Mouse (Mus musculus): ENCODE data around the gene Brd3. TPM values are rescaled to one million over a fixed set of nuclear protein-coding genes. Genes with fewer than 3 reads are reported as not detected.

Brd3 gene
- polyA plus RNA-seq, 1 experiment from 2014 or later = 70.8 TPM

DNA sequence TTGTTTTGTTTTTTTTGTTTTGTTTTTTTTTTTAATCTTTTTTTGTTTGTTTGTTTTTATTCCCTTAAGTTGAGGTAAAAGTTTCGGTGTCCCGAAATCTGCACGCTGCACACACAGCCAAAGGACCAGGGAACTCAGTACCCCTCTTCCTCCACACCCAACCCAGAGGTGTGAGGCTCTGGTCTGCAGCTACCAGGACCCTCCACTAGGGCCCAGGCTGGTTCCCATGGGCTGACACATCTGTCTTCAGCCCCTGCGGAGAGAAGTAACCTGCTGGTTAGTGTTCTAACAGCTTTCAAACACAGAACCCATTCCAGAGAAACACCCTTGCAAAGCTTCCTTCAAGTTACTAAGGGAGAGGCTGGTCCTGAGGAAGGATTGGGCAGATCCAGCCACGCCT lies 59.7 kb downstream of the Brd3 start:
- Histone ChIP-seq H3K4me1 (ENCODE audit: control insufficient read depth in 2 of 2, insufficient read depth in 2 of 2, low read length in 2 of 2) (peaks cover 4 to 6% of the 10 kb centered on the region in 2 experiments), H3K27ac (replicated peaks in 1 of 2; ENCODE audit: control insufficient read depth in 1 of 2, insufficient read depth in 1 of 2, low read depth in 2 of 2, low read length in 2 of 2) (no peak overlapping the region), H3K27me3 (ENCODE audit: control insufficient read depth, insufficient read depth, low read length) (no peaks in the 10 kb centered on the region), H3K36me3 (ENCODE audit: control insufficient read depth, insufficient read depth, low read length) (peaks cover 87% of the 10 kb centered on the region), H3K9me3 (ENCODE audit: control insufficient read depth, low read length) (no peaks in the 10 kb centered on the region), H3K9ac (ENCODE audit: low read length) (no peak overlapping the region), H3K4me2 (ENCODE audit: low read length) (no peak overlapping the region), H3K4me3 (ENCODE audit: control insufficient read depth in 1 of 2, insufficient read depth in 1 of 2, low read depth in 1 of 2, low read length in 2 of 2) (no peak overlapping the region)
- WGBS = 82% methylated on average over 5 of the region's 5 CpGs
- no peak for ATAC-seq (ENCODE audit: insufficient number of reproducible peaks, insufficient read depth, low FRiP score, low read depth)

GRCm38 (mm10) chr2:27446812-27447211 lies 60.6 kb downstream of the Brd3 start:
- Histone ChIP-seq H3K27me3 (ENCODE audit: control insufficient read depth, insufficient read depth, low read length) (no peaks in the 10 kb centered on the region), H3K4me2 (ENCODE audit: low read length) (no peak overlapping the region), H3K36me3 (ENCODE audit: control insufficient read depth, insufficient read depth, low read length) (peaks cover 77% of the 10 kb centered on the region), H3K4me3 (ENCODE audit: control insufficient read depth in 1 of 2, insufficient read depth in 1 of 2, low read depth in 1 of 2, low read length in 2 of 2) (no peak overlapping the region), H3K4me1 (ENCODE audit: control insufficient read depth in 2 of 2, insufficient read depth in 2 of 2, low read length in 2 of 2) (peaks cover 6 to 9% of the 10 kb centered on the region in 2 experiments), H3K27ac (replicated peaks in 1 of 2; ENCODE audit: control insufficient read depth in 1 of 2, insufficient read depth in 1 of 2, low read depth in 2 of 2, low read length in 2 of 2) (no peak overlapping the region), H3K9ac (ENCODE audit: low read length) (no peak overlapping the region), H3K9me3 (ENCODE audit: control insufficient read depth, low read length) (no peaks in the 10 kb centered on the region)
- ATAC-seq (ENCODE audit: insufficient number of reproducible peaks, insufficient read depth, low FRiP score, low read depth) = no peak
- 89% methylated on average over 8 of the region's 8 CpGs for WGBS

DNA sequence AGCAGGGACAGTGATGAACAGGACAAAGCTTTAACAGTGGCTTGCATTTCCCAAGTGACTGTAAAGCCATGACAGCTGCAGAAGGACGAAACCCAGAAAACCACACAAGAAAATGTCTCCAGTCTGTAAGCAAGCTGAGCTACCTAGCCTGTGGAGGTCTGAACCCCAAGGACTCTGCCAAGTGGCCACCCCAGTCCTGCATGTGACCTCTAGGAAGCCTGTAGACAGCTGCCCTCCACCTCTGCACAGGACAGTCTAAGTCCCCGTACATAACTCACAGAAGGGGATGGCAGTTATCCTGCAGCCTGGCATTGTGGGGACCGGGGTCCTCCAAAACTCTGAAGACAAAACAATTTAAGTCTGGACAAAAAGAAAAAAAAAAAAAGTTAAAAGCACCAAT lies 61.6 kb downstream of the Brd3 start:
- Histone ChIP-seq H3K27ac (replicated peaks in 1 of 2; ENCODE audit: control insufficient read depth in 1 of 2, insufficient read depth in 1 of 2, low read depth in 2 of 2, low read length in 2 of 2) (no peak overlapping the region), H3K27me3 (ENCODE audit: control insufficient read depth, insufficient read depth, low read length) (no peaks in the 10 kb centered on the region), H3K4me1 (ENCODE audit: control insufficient read depth in 2 of 2, insufficient read depth in 2 of 2, low read length in 2 of 2) (peaks cover 6 to 12% of the 10 kb centered on the region in 2 experiments), H3K4me2 (ENCODE audit: low read length) (no peak overlapping the region), H3K4me3 (ENCODE audit: control insufficient read depth in 1 of 2, insufficient read depth in 1 of 2, low read depth in 1 of 2, low read length in 2 of 2) (no peak overlapping the region), H3K9me3 (ENCODE audit: control insufficient read depth, low read length) (no peaks in the 10 kb centered on the region), H3K36me3 (ENCODE audit: control insufficient read depth, insufficient read depth, low read length) (peaks cover 68% of the 10 kb centered on the region), H3K9ac (ENCODE audit: low read length) (no peak overlapping the region)
- ATAC-seq (ENCODE audit: insufficient number of reproducible peaks, insufficient read depth, low FRiP score, low read depth) = no peak
- 90% methylated on average over 3 of the region's 3 CpGs for WGBS

GRCm38 (mm10) chr2:27443450-27443708 lies 64.1 kb downstream of the Brd3 start:
- H3K9ac ChIP-seq (ENCODE audit: low read length) = no peak overlapping the region
- H3K4me2 ChIP-seq (ENCODE audit: low read length) = peak overlapping the region; percentile 80; the same call in 1 of the 2 replicates
- 72% methylated on average over 5 of the region's 5 CpGs for WGBS
- no peaks in the 10 kb centered on the region for H3K9me3 ChIP-seq (ENCODE audit: control insufficient read depth, low read length)
- no peak for ATAC-seq (ENCODE audit: insufficient number of reproducible peaks, insufficient read depth, low FRiP score, low read depth)
- no peaks in the 10 kb centered on the region for H3K27me3 ChIP-seq (ENCODE audit: control insufficient read depth, insufficient read depth, low read length)
- H3K27ac ChIP-seq (replicated peaks in 1 of 2; ENCODE audit: control insufficient read depth in 1 of 2, insufficient read depth in 1 of 2, low read depth in 2 of 2, low read length in 2 of 2) = no peak overlapping the region
- H3K4me3 ChIP-seq (ENCODE audit: control insufficient read depth in 1 of 2, insufficient read depth in 1 of 2, low read depth in 1 of 2, low read length in 2 of 2) = no peak overlapping the region
- H3K36me3 ChIP-seq (ENCODE audit: control insufficient read depth, insufficient read depth, low read length) = peaks cover 43% of the 10 kb centered on the region
- peaks cover 6 to 12% of the 10 kb centered on the region in 2 experiments for H3K4me1 ChIP-seq (ENCODE audit: control insufficient read depth in 2 of 2, insufficient read depth in 2 of 2, low read length in 2 of 2)

DNA sequence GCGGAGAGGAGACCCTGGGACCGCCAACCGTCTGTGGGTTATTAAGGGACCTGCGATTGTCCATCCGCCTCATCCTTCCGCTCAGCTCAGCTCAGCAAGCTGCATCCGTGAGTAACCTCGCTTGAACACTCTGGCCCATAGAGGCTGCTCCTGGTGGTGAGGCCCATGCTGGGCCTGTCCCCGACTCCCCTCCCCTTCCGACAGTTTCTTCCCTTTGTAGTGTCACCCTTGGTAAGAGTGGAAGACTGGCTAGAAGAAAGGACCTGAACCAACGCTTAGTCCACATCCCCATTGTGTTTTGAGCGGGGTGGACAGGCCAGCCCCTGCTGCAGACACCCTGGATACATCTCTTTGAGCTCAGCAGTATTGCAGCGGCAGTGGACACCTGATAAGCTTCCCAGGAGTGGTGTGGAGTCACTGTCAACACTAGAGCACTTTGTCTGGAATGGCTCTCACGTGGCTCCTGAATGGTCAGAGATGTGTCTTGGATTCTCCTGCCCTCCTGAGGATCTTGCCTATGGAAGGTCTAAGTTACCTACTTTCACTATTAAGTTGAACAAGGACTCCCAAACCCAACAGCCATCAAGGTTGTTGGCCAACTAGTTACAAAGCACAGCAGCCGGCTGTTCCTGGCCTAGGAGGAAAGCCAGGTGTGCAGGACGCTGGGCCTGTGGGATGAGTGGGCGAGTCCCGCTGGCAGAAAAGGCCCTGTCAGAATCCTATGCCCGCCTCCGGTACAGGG lies 64.6 kb downstream of the Brd3 start:
- WGBS = 25% methylated on average over 20 of the region's 20 CpGs
- Histone ChIP-seq H3K36me3 (ENCODE audit: control insufficient read depth, insufficient read depth, low read length) (peaks cover 38% of the 10 kb centered on the region), H3K27ac (replicated peaks in 1 of 2; ENCODE audit: control insufficient read depth in 1 of 2, insufficient read depth in 1 of 2, low read depth in 2 of 2, low read length in 2 of 2) (peak overlapping the region; percentile 22 to 41; a peak in 3 of 4 replicates), H3K27me3 (ENCODE audit: control insufficient read depth, insufficient read depth, low read length) (no peaks in the 10 kb centered on the region), H3K9ac (ENCODE audit: low read length) (peak overlapping the region; percentile 73), H3K4me2 (ENCODE audit: low read length) (peak overlapping the region; percentile 80), H3K4me3 (ENCODE audit: control insufficient read depth in 1 of 2, insufficient read depth in 1 of 2, low read depth in 1 of 2, low read length in 2 of 2) (peak overlapping the region; percentile 54 to 59), H3K9me3 (ENCODE audit: control insufficient read depth, low read length) (no peaks in the 10 kb centered on the region), H3K4me1 (ENCODE audit: control insufficient read depth in 2 of 2, insufficient read depth in 2 of 2, low read length in 2 of 2) (peaks cover 11 to 12% of the 10 kb centered on the region in 2 experiments)
- ATAC-seq (ENCODE audit: insufficient number of reproducible peaks, insufficient read depth, low FRiP score, low read depth) = peak; percentile 36

- peak within 1 kb of the TSS; percentile 73 for H3K9ac ChIP-seq (ENCODE audit: low read length)
- peak within 1 kb of the TSS; percentile 54 to 59 for H3K4me3 ChIP-seq (ENCODE audit: control insufficient read depth in 1 of 2, insufficient read depth in 1 of 2, low read depth in 1 of 2, low read length in 2 of 2)
- peak within 1 kb of the TSS; percentile 80 for H3K4me2 ChIP-seq (ENCODE audit: low read length)
- H3K36me3 ChIP-seq (ENCODE audit: control insufficient read depth, insufficient read depth, low read length) = peaks cover 30% of the 10 kb centered on the region
- WGBS = under 1% methylated on average over 36 of the region's 36 CpGs
- peak within 1 kb of the TSS; percentile 22 to 42 for H3K27ac ChIP-seq (replicated peaks in 1 of 2; ENCODE audit: control insufficient read depth in 1 of 2, insufficient read depth in 1 of 2, low read depth in 2 of 2, low read length in 2 of 2)
- H3K4me1 ChIP-seq (ENCODE audit: control insufficient read depth in 2 of 2, insufficient read depth in 2 of 2, low read length in 2 of 2) = peaks cover 11 to 14% of the 10 kb centered on the region in 2 experiments
- H3K27me3 ChIP-seq (ENCODE audit: control insufficient read depth, insufficient read depth, low read length) = no peaks in the 10 kb centered on the region
- H3K9me3 ChIP-seq (ENCODE audit: control insufficient read depth, low read length) = no peaks in the 10 kb centered on the region
- ATAC-seq (ENCODE audit: insufficient number of reproducible peaks, insufficient read depth, low FRiP score, low read depth) = peak; percentile 87
Observed at GRCm38 (mm10) chr2:27441767-27442707, 65.4 kb downstream of the Brd3 start, which contains the start of gene Brd3os. TSS of gene Brd3os (plus strand) at chr2:27442324.

DNA sequence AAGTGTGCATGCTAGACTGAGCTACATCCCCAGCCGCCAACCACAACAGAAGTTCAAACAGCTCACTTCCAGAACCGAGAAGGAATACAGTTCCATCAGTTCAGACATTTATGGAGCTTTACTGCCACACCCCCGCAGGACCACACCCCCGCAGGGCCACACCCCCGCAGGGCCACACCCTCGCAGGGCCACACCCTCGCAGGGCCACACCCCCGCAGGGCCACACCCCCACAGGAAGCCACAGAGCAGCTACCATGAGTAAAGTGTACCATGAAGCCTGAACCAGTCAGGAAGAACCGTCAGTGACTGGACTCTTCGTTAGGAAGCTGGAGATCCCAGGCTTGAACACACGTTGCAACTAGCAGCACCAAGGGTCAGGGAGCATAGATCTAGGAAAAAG lies 69.2 kb downstream of the Brd3 start:
- 15% methylated on average over 11 of the region's 11 CpGs for WGBS
- ATAC-seq (ENCODE audit: insufficient number of reproducible peaks, insufficient read depth, low FRiP score, low read depth) = no peak

More for the DNA sequence above, 69.2 kb downstream of the Brd3 start:
- no peak overlapping the region for H3K4me2 ChIP-seq (ENCODE audit: low read length)
- peaks cover 11 to 15% of the 10 kb centered on the region in 2 experiments for H3K4me1 ChIP-seq (ENCODE audit: control insufficient read depth in 2 of 2, insufficient read depth in 2 of 2, low read length in 2 of 2)
- no peak overlapping the region for H3K9ac ChIP-seq (ENCODE audit: low read length)
- H3K4me3 ChIP-seq (ENCODE audit: control insufficient read depth in 1 of 2, insufficient read depth in 1 of 2, low read depth in 1 of 2, low read length in 2 of 2) = no peak overlapping the region
- no peaks in the 10 kb centered on the region for H3K9me3 ChIP-seq (ENCODE audit: control insufficient read depth, low read length)
- no peaks in the 10 kb centered on the region for H3K27me3 ChIP-seq (ENCODE audit: control insufficient read depth, insufficient read depth, low read length)
- H3K36me3 ChIP-seq (ENCODE audit: control insufficient read depth, insufficient read depth, low read length) = no peaks in the 10 kb centered on the region
- no peak overlapping the region for H3K27ac ChIP-seq (replicated peaks in 1 of 2; ENCODE audit: control insufficient read depth in 1 of 2, insufficient read depth in 1 of 2, low read depth in 2 of 2, low read length in 2 of 2)
